Mouse (Mus musculus) adrenal gland, adult 8-10 months (tissue): Measurements from ENCODE around the gene Bche. TPM values are rescaled to one million over a fixed set of nuclear protein-coding genes. Genes with fewer than 3 reads are reported as not detected.

Experiments used
- DNase-seq: peaks from one replicate; pipeline ENCODE4 v3.0.0; 2022
- total RNA-seq, 4 experiments: library from RNA; stranded (reverse); gene quantifications; 2 replicates each; pipeline ENCODE4 v1.2.4; 2022

The Bche gene
- total RNA-seq: 1 to 10 TPM; 2.2 to 6.9 (median 3.5) TPM

DNA sequence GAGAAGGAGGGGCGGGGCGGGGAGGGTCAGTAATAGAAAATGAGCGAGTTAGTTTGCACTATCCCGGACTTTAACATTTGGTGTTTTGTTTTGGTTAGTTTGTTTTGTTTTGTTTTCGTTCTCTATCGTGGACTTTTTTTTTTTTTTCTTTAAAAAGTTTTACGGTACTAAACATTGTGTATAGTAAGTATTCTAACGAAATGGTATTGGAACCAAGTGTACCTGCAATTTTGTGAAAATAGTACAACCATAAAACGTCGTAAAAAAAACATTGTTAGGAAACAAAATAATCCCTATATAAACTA, at the start of gene Bche:
Gene Bche, minus strand, starts transcription at position 6 of the 305 bp plus-strand sequence.
- DNase-seq: no peak

GRCm38 (mm10) chr3:73741998-73742397, 33.8 kb upstream of the Bche start:
- DNase-seq: no peak

DNA sequence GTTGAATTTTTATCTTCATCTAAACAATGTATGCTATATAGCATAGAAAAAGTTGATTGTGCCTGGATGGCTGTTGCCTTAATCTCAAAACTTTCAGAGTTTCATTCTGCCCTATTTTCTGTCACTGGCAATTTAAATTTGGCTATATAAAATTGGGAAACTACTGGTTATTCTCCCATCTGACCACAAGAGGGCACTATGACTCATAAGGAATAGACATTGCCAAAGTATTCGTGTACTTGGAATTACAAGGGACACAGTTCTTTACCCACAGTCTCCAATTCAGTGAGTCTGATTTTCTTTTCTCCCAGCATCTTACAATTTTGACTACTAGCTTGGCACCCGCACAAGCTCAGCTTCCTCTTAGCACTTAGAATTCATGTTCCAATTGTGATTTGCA, 23.5 kb upstream of the Bche start:
- DNase-seq: no peak

GRCm38 (mm10) chr3:73729511-73729910, 21.3 kb upstream of the Bche start:
- DNase-seq: no peak

DNA sequence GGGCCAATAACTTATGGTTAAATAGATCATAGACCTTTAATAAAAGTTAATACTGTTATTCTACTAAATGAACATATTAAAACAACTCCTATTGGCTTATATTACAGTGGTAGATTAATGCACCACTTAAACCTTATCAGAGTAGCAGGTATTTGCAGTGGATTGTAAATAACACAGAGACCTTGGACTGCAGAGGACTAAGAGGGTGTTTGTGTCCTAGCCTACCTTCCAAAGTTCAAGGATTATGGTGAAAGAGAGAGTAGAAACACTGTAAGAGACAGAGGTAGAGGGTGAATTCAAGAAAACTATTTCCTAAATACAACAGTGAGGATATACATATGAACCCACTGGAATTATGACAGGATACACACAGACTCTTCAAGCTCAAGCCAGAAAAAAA, 17.5 kb upstream of the Bche start:
- no peak for DNase-seq

GRCm38 (mm10) chr3:73724869-73725268, 16.7 kb upstream of the Bche start:
- no peak for DNase-seq

DNA sequence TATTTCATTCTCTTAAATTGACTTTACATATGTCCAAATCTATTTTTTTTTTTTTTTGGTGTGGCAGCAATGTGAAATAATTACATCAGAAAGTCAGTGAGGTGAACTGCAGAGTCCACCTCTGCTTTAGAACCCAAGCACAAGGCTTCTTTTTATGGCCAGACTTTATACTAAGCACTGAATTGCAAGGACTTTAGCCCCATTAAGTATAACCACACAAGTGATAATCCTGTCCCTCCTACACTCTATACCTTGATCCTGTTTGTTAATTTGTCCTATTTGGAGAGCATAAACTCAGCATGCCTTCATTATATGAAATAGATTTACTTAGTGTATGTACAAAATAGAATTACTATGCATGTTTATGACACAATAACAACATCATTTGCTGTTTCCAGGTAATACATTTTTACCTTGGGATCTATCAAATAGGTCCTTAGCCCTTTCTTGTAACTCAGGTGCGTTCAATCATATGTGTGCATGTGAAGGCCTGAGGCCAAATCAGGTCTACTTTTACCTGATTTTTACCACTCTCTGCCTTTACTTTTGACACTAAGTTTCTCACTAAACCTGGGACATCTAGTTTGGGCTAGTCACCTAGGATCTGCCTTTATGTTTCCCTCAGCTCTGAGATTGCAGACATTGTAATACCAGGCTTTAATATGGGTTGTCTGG, 9.5 kb upstream of the Bche start:
- no peak for DNase-seq

DNA sequence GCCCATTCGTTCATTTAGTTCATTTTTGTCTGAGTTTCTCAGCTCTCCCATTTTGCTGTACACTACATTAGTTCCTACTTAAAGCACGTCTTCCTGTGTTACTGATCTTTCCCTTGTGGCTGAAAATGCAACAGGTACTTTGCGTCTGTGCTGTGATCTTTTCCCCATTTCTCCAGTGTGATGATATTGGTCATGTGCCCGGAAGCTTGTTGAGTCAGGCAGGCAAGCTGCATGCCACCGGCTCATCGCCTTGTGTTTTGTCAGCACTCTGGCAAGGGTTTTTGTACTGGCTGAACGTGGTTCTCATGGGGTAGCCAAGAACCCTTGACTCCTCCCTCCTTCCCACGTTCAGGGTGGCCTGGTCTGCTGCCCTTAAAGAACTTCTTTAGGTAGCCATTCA, 1.7 kb upstream of the Bche start:
- peak; percentile 4 for DNase-seq

DNA sequence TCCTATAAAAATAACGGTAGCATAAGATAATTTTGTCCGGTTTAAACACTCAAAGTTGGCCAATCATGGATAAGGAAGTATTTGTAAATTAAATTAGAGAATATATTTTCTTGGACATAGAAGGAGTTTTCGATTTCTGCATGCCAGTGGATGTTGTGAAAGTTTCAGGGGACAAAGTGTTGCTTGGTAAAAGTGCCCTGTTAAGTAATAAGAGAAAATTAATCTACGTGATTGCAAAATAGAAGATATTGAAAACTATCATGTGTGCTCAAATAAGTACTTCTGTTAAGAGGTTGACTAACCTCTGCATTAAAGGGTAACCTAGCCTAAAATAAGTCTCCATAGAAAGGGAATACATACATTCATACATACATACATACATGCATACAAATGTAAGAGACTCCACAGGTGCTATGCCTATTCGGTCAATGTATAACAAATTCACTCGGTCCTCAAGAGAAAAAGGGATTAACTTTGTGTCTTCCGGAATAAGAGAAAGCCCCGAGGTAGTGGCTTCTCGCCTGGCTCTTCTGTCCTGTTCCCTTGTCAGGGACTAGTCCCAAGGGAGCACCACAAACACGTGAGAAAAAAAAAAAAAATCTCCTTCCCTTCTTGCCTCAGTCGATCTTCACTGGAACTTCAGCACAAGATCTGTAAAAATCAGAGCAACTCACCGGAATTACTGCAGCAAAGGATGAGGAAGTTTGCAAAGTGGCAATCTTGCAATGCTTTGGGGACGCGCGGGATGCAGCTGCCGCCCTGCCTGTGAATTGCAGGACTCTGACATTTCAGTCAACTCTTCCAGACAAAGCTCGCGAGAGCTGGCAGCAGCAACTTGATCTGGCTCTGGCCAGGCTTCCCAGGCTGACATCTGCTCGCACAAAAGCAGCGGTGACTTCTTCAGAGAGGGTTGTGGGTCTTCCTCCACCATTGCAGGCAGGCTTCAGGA, 480 bp downstream of the Bche start:
- peak; percentile 33 for DNase-seq

DNA sequence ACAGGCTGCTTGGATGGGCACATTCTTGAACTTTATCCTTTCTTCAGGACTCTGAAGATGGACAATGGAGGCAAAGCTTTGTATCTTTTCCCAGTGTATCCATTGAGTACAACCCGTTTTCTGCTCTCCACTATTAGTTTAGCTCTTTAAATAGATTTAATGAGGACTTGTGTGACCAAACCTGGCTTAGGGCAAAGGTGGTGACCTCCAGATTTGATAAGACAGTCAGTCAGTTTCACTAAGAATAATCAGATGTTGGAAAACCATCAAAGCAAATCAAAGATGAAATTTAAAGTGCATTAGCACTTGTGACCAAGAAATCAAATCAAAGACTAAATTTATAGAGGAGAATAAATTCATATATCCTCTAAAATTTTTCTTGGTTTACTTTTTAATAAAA, 1.7 kb downstream of the Bche start:
- DNase-seq: no peak

DNA sequence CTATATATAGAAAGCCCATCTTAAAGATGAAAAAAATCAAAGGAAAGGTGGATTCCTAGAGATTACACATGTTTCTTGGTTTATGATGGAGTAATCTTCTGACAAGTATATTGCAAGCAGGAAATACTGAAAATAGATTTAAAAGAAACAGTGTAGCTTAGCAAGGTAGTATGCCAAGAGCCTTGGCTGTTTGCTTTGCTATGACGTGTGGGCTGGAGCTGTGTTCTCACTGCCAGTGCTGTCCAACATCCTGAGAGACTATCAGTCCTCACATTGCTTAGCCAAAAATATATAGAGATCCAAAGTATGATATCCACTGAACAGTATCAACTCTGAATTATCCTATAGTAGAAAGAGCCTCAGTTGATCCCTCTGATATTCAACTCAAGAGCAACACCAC, 9.3 kb downstream of the Bche start:
- DNase-seq: no peak

- DNase-seq: no peak
Observed at GRCm38 (mm10) chr3:73673333-73673732, 34.9 kb downstream of the Bche start.

DNA sequence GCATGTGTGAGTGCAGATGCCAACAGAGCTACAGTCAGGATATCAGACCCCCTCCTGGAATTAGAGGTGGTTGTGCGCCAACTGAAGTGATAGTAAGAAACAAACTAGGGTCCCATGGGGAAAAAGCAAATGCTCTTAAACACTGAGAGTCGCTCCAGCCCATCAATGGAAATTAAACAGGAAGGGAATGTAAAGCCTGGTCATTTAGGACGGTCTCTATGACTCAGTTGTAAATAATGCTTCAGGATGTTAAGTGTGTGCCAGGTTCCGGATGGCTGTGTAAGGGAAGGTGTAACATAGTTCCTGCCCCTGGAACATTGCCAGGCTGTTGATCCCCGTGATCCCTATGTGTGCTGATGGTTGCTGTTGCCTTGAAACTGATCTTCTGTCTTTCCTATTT, 40.0 kb downstream of the Bche start:
- no peak for DNase-seq

DNA sequence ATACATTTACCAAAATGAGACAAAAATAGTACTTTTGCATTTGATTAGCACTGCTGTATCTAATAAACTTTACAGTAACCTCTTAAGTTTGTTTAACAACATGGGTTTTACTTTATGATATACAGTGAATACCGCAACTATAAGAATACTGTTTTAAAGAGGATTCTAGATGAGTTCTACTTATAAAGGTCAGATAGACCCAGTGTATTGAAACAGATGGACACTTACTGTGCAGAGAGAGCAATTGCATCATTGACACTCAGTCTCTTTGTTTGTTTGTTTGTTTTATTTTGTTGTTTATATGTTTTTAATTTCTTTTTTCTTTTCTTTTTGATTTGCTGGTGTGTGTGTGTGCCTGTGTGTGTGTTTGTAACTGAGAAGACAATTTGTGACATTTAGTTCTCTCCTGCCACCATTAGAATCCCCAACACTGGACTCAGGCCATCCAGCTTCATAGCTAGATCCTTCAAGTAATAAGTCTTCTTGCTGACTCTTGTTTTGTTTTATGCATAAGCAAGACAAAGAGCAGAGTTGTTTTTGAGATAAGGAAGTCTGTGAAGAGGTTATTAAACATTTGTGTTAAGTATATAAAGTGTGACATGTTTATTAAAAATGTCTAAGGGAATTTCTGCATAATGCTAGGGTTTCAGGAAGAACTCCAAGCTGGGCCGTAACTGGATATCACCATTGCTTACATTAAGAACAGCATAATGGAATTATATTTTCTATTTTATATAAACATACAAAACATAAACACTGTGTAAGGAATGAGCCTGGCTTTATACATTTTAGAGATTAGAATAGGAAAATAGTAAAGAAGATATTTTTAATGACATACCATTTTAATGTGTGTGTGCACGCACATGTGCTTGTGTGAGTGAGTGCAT, 40.7 kb downstream of the Bche start:
- DNase-seq: no peak

DNA sequence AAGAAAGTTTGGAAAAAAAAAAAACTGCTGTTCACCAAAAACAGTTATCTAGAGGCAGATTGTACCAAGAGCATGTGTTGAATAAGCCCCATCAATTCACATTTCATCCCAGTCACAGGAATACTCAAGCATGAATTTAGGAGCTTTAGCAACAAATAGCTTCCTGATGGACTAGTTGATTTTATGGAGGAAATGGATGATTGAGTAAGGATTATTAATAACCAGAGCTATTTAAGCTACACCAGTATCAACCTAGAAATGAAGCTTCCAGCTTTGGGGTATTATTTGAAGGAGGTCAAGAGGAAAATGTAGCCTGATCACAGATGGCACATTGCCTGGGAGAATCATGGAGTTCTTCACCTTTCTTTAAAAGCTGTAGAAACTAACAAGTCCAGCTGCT, 57.9 kb downstream of the Bche start:
- no peak for DNase-seq

- no peak for DNase-seq
Observed at GRCm38 (mm10) chr3:73647064-73647463, 61.2 kb downstream of the Bche start.

DNA sequence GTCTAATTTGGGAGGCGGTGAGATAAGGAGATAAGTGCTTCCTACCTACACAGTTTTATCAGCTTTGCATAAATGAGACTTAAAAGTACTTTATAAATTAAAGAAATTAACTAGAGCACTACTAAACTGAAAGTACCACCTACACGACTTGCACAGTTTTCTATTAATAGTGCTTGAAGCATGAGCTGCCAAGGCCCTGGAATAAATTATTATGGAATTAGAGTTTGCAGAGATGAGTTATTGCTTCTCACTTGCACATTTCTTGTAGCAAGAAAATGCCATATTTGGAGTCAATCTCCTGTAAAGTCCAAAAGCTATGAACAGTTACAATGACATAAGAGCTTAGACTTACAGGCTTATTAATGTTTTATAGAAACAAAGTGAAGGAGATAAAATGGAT, 96.8 kb downstream of the Bche start:
- DNase-seq: no peak

DNA sequence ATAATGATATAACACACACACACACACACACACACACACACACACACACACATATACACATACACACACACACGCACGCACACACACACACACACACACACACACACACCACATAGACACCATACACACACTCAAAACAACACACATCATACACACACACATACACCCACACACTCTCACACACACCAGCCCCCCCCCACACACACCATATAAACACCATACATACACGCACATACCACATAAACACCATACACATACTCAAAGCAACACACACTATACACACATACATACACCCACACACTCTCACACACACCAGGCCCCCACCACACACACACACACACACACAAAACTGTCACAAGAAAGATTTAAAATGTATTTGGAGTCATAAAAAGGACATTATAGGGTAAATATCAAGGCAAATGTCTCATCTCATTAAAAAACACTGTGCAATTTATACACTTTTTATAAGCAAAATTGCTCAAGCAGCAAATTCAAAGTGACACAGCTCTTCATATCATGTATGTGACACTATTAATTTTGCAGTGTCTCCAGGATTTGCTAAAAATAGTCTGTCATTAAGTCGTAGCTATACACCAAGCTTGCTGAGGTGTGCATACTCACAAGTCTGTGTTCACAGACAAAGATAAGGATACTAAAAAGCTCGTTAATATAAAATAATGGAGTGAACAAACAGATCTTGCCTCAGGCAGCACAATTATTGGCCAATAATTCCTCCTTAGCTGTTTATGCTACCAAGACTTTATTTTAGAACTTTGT, 116.3 kb downstream of the Bche start:
- no peak for DNase-seq
